Mouse (Mus musculus): Measurements from ENCODE around the gene Las1l. TPM values are rescaled to one million over a fixed set of nuclear protein-coding genes. Genes with fewer than 3 reads are reported as not detected.
"Not testable (repeated sequence)": the region's sequence is repeated elsewhere in the genome, so short reads cannot be mapped to it uniquely, and the experiment has no call there.

Gene Las1l
- polyA plus RNA-seq, 1 experiment, result 26.4 TPM

GRCm38 (mm10) chrX:95968594-95968965 is 11.8 kb upstream of the Las1l start:
- Histone ChIP-seq H3K79me2 (ENCODE audit: control insufficient read depth, insufficient read depth) (no peaks in the 10 kb centered on the region), H3K36me3 (ENCODE audit: control insufficient read depth, insufficient read depth) (no peaks in the 10 kb centered on the region), H3K4me3 (ENCODE audit: insufficient read depth, poor library complexity, severe bottlenecking) (no peak overlapping the region), H3K79me3 (ENCODE audit: low read depth) (no peaks in the 10 kb centered on the region), H3ac (ENCODE audit: control insufficient read depth, insufficient read length, low read depth) (no peak overlapping the region), H3K27me3 (ENCODE audit: control insufficient read depth, insufficient read depth, insufficient read length) (no peaks in the 10 kb centered on the region)
- TF ChIP-seq FOSL1 (IDR thresholded peaks at IDR 0.05; ENCODE audit: insufficient read depth, low read length, poor library complexity, severe bottlenecking) (no peak), MYOD1 (IDR thresholded peaks at IDR 0.05; ENCODE audit: control insufficient read depth, insufficient read length, low read depth) (no peak), MYOG (IDR thresholded peaks at IDR 0.05; ENCODE audit: control insufficient read depth, extremely low read depth, insufficient read length) (no peak), USF1 (IDR thresholded peaks at IDR 0.05; ENCODE audit: low read depth) (no peak), MAX (IDR thresholded peaks at IDR 0.05) (no peak), CTCF (IDR thresholded peaks at IDR 0.05; ENCODE audit: control insufficient read depth, insufficient read depth, insufficient read length) (no peak), CEBPB (IDR thresholded peaks at IDR 0.05; ENCODE audit: low read depth) (no peak)

DNA sequence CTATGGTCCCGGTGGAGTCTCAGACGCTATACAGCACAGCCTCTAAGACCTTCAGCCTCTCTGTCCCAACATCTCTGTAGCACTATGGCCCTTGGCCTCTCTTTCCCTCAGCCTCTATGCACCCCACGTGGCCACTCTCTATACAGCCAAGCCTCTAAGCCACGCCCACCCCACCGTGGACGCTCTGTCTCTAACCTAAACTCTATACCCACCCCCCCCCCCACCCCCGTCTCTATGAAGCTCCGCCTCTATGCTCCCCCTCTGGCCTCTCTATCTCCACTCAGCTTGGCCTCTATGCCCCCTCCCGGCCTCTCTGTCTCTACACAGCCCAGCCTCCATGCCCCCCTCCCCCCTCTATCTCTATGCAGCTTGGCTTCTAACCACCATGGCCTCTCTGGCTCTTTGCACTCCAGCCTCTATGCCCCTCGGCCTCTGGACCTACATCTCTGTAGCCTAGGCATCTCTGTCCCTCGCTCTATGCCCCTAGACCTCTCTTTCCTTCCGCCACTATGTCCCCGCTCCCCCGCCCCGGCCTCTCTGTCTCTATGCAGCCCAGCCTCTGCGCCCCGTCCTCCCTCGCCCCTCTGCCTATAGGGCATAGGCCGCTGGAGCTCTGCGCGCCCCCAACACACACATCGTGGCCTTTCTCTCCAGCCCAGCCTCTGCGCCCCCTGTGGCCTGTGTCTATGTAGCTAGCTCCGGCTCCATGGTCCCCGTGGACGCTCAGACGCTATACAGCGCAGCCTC is 11.3 kb upstream of the Las1l start:
- Histone ChIP-seq H3K27me3 (ENCODE audit: control insufficient read depth, insufficient read depth, insufficient read length) (no peaks in the 10 kb centered on the region), H3K4me3 (ENCODE audit: insufficient read depth, poor library complexity, severe bottlenecking) (no peak overlapping the region), H3ac (ENCODE audit: control insufficient read depth, insufficient read length, low read depth) (no peak overlapping the region), H3K36me3 (ENCODE audit: control insufficient read depth, insufficient read depth) (no peaks in the 10 kb centered on the region), H3K79me2 (ENCODE audit: control insufficient read depth, insufficient read depth) (no peaks in the 10 kb centered on the region), H3K79me3 (ENCODE audit: low read depth) (no peaks in the 10 kb centered on the region)
- TF ChIP-seq FOSL1 (IDR thresholded peaks at IDR 0.05; ENCODE audit: insufficient read depth, low read length, poor library complexity, severe bottlenecking) (no peak), MAX (IDR thresholded peaks at IDR 0.05) (no peak), CTCF (IDR thresholded peaks at IDR 0.05; ENCODE audit: control insufficient read depth, insufficient read depth, insufficient read length) (no peak), MYOG (IDR thresholded peaks at IDR 0.05; ENCODE audit: control insufficient read depth, extremely low read depth, insufficient read length) (no peak), CEBPB (IDR thresholded peaks at IDR 0.05; ENCODE audit: low read depth) (no peak), USF1 (IDR thresholded peaks at IDR 0.05; ENCODE audit: low read depth) (no peak), MYOD1 (IDR thresholded peaks at IDR 0.05; ENCODE audit: control insufficient read depth, insufficient read length, low read depth) (no peak)

- H3K4me3 ChIP-seq (ENCODE audit: insufficient read depth, poor library complexity, severe bottlenecking), result no peak overlapping the region
- no peaks in the 10 kb centered on the region for H3K36me3 ChIP-seq (ENCODE audit: control insufficient read depth, insufficient read depth)
- no peak overlapping the region for H3ac ChIP-seq (ENCODE audit: control insufficient read depth, insufficient read length, low read depth)
- no peaks in the 10 kb centered on the region for H3K27me3 ChIP-seq (ENCODE audit: control insufficient read depth, insufficient read depth, insufficient read length)
- no peaks in the 10 kb centered on the region for H3K79me3 ChIP-seq (ENCODE audit: low read depth)
- no peaks in the 10 kb centered on the region for H3K79me2 ChIP-seq (ENCODE audit: control insufficient read depth, insufficient read depth)
- no peak for TF ChIP-seq FOSL1 (IDR thresholded peaks at IDR 0.05; ENCODE audit: insufficient read depth, low read length, poor library complexity, severe bottlenecking)
- TF ChIP-seq CTCF (IDR thresholded peaks at IDR 0.05; ENCODE audit: control insufficient read depth, insufficient read depth, insufficient read length), result no peak
- TF ChIP-seq CEBPB (IDR thresholded peaks at IDR 0.05; ENCODE audit: low read depth), result no peak
- no peak for TF ChIP-seq MYOG (IDR thresholded peaks at IDR 0.05; ENCODE audit: control insufficient read depth, extremely low read depth, insufficient read length)
- TF ChIP-seq MYOD1 (IDR thresholded peaks at IDR 0.05; ENCODE audit: control insufficient read depth, insufficient read length, low read depth), result no peak
- TF ChIP-seq MAX (IDR thresholded peaks at IDR 0.05), result no peak
- TF ChIP-seq USF1 (IDR thresholded peaks at IDR 0.05; ENCODE audit: low read depth), result no peak
These were observed 8.3 kb upstream of the Las1l start for GRCm38 (mm10) chrX:95965036-95965435.

GRCm38 (mm10) chrX:95963366-95963765 is 6.6 kb upstream of the Las1l start:
- Histone ChIP-seq H3K4me3 (ENCODE audit: insufficient read depth, poor library complexity, severe bottlenecking) (no peak overlapping the region), H3K27me3 (ENCODE audit: control insufficient read depth, insufficient read depth, insufficient read length) (no peaks in the 10 kb centered on the region), H3K79me2 (ENCODE audit: control insufficient read depth, insufficient read depth) (no peaks in the 10 kb centered on the region), H3ac (ENCODE audit: control insufficient read depth, insufficient read length, low read depth) (no peak overlapping the region), H3K79me3 (ENCODE audit: low read depth) (no peaks in the 10 kb centered on the region), H3K36me3 (ENCODE audit: control insufficient read depth, insufficient read depth) (no peaks in the 10 kb centered on the region)
- no peak for TF ChIP-seq CTCF (IDR thresholded peaks at IDR 0.05; ENCODE audit: control insufficient read depth, insufficient read depth, insufficient read length)
- TF ChIP-seq USF1 (IDR thresholded peaks at IDR 0.05; ENCODE audit: low read depth), result no peak
- no peak for TF ChIP-seq FOSL1 (IDR thresholded peaks at IDR 0.05; ENCODE audit: insufficient read depth, low read length, poor library complexity, severe bottlenecking)
- TF ChIP-seq CEBPB (IDR thresholded peaks at IDR 0.05; ENCODE audit: low read depth), result no peak
- no peak for TF ChIP-seq MAX (IDR thresholded peaks at IDR 0.05)
- TF ChIP-seq MYOG (IDR thresholded peaks at IDR 0.05; ENCODE audit: control insufficient read depth, extremely low read depth, insufficient read length), result no peak
- no peak for TF ChIP-seq MYOD1 (IDR thresholded peaks at IDR 0.05; ENCODE audit: control insufficient read depth, insufficient read length, low read depth)

- H3K79me3 ChIP-seq (ENCODE audit: low read depth); H3K4me3 ChIP-seq (ENCODE audit: insufficient read depth, poor library complexity, severe bottlenecking); H3ac ChIP-seq (ENCODE audit: control insufficient read depth, insufficient read length, low read depth); H3K36me3 ChIP-seq (ENCODE audit: control insufficient read depth, insufficient read depth); H3K27me3 ChIP-seq (ENCODE audit: control insufficient read depth, insufficient read depth, insufficient read length): not testable (repeated sequence)
- peaks cover 19% of the 10 kb centered on the region for H3K79me2 ChIP-seq (ENCODE audit: control insufficient read depth, insufficient read depth)
These were observed 699 bp upstream of the Las1l start for GRCm38 (mm10) chrX:95957461-95957860.

DNA sequence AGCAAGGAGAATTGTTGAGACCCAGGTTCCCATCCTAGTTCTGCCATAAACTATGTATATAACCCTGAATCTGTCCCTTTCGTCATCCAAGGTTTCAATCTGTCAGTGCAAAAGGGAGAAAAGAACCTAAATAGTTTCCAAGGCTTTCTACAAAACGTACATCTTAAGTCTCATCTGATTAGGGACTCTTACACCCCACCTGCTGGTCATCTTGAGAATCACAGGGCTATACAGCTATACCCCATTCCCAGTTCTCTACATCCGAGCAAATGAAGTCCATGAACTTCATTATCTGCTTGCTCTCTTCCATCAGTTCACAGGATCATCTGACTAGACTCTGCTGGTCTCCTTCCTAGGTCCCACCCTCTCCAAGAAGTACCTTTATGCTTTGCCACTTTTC is 6.0 kb downstream of the Las1l start:
- TF ChIP-seq MYOG (IDR thresholded peaks at IDR 0.05; ENCODE audit: control insufficient read depth, extremely low read depth, insufficient read length) (no peak), MAX (IDR thresholded peaks at IDR 0.05) (no peak), MYOD1 (IDR thresholded peaks at IDR 0.05; ENCODE audit: control insufficient read depth, insufficient read length, low read depth) (no peak), CTCF (IDR thresholded peaks at IDR 0.05; ENCODE audit: control insufficient read depth, insufficient read depth, insufficient read length) (no peak), CEBPB (IDR thresholded peaks at IDR 0.05; ENCODE audit: low read depth) (no peak), FOSL1 (IDR thresholded peaks at IDR 0.05; ENCODE audit: insufficient read depth, low read length, poor library complexity, severe bottlenecking) (no peak), USF1 (IDR thresholded peaks at IDR 0.05; ENCODE audit: low read depth) (no peak)
- H3K79me2 ChIP-seq (ENCODE audit: control insufficient read depth, insufficient read depth), result peaks cover 10% of the 10 kb centered on the region
- peaks cover 3% of the 10 kb centered on the region for H3K79me3 ChIP-seq (ENCODE audit: low read depth)
- H3K27me3 ChIP-seq (ENCODE audit: control insufficient read depth, insufficient read depth, insufficient read length), result no peaks in the 10 kb centered on the region
- H3ac ChIP-seq (ENCODE audit: control insufficient read depth, insufficient read length, low read depth), result no peak overlapping the region
- H3K36me3 ChIP-seq (ENCODE audit: control insufficient read depth, insufficient read depth), result peaks cover 32% of the 10 kb centered on the region
- no peak overlapping the region for H3K4me3 ChIP-seq (ENCODE audit: insufficient read depth, poor library complexity, severe bottlenecking)

Measured in C2C12 (cell line).